Mouse (Mus musculus) stomach, embryonic 16.5 days (tissue): ENCODE data around the gene Rps27. TPM values are rescaled to one million over a fixed set of nuclear protein-coding genes. Genes with fewer than 3 reads are reported as not detected.

ENCODE experiments used
- ATAC-seq: fragments of 200-750 bp; cut with Nextera tagmentation; 2 replicates; pipeline ENCODE4 v1.8.0; 2017; ENCODE audit warnings: moderate number of reproducible peaks, moderate TSS enrichment; ENCODE audit not compliant: insufficient read depth, low FRiP score
- H3K27ac ChIP-seq: fragments of 300-500 bp; sonication (generic); 2 replicates; pipeline ENCODE4 v1.5.1; 2014; ENCODE audit warnings: low read length
- H3K27me3 ChIP-seq: fragments of 300-500 bp; sonication (generic); 2 replicates; pipeline ENCODE4 v1.6.1; 2014; ENCODE audit warnings: low read length, control low read depth, mixed read lengths; ENCODE audit not compliant: control insufficient read depth, insufficient read depth
- H3K36me3 ChIP-seq: fragments of 300-500 bp; sonication (generic); 2 replicates; pipeline ENCODE4 v1.6.1; 2014; ENCODE audit warnings: low read length; ENCODE audit not compliant: control insufficient read depth, insufficient read depth
- H3K4me1 ChIP-seq: fragments of 300-500 bp; sonication (generic); 2 replicates; pipeline ENCODE4 v1.6.1; 2014; ENCODE audit warnings: low read length, control low read depth, mixed read lengths; ENCODE audit not compliant: control insufficient read depth, insufficient read depth
- H3K4me2 ChIP-seq: fragments of 300-500 bp; sonication (generic); 2 replicates; pipeline ENCODE4 v1.6.1; 2014; ENCODE audit warnings: low read depth, low read length, mixed read lengths
- H3K4me3 ChIP-seq: fragments of 300-500 bp; sonication (generic); replicated peaks from 2 replicates; pipeline ENCODE4 v1.5.1; 2014; ENCODE audit warnings: mild to moderate bottlenecking, low read length
- H3K9ac ChIP-seq: fragments of 300-500 bp; sonication (generic); 2 replicates; pipeline ENCODE4 v1.6.1; 2014; ENCODE audit warnings: low read length
- H3K9me3 ChIP-seq: fragments of 300-500 bp; sonication (generic); replicated peaks from 2 replicates; pipeline ENCODE4 v1.6.1; 2016; ENCODE audit warnings: low read length, control low read depth; ENCODE audit not compliant: control insufficient read depth
- WGBS: fragments of 180-500 bp; shearing (Covaris S2); extraction: QIAGEN DNeasy Blood & Tissue Kit; methylation state at CpG from one replicate; pipeline ENCODE4 v1.1.7; 2014; 5-methylcytosine and 5-hydroxymethylcytosine counted together
- polyA plus RNA-seq: library from polyadenylated mRNA; unstranded; fragments of >200 nt; fragmentation: Nextera tagmentation; extraction: Ambion mirVana; gene quantifications from 2 replicates; pipeline ENCODE4 v1.2.1, GENCODE M21; 2015

The Rps27 gene
- polyA plus RNA-seq, 1 experiment from 2014 or later: 1,465 TPM

- no peaks in the 10 kb centered on the region for H3K27me3 ChIP-seq
- no peaks in the 10 kb centered on the region for H3K4me1 ChIP-seq
- no peak overlapping the region for H3K4me2 ChIP-seq
- ATAC-seq: no peak
- no peaks in the 10 kb centered on the region for H3K9me3 ChIP-seq
- 0 out of 2 replicates have a peak, but pooled peaks cover 12% of the 10 kb centered on the region for H3K36me3 ChIP-seq
- 97% methylated on average over 2 of the region's 2 CpGs for WGBS
- no peak overlapping the region for H3K9ac ChIP-seq
- H3K27ac ChIP-seq: no peak overlapping the region
- H3K4me3 ChIP-seq: no peak overlapping the region
These were observed 8.9 kb downstream of the Rps27 start for GRCm38 (mm10) chr3:90204582-90204981.

- Histone ChIP-seq H3K4me3 (no peak overlapping the region), H3K9me3 (no peaks in the 10 kb centered on the region), H3K9ac (no peak overlapping the region), H3K27ac (no peak overlapping the region), H3K27me3 (no peaks in the 10 kb centered on the region), H3K4me1 (no peaks in the 10 kb centered on the region), H3K36me3 (0 out of 2 replicates have a peak, but pooled peaks cover 8% of the 10 kb centered on the region), H3K4me2 (no peak overlapping the region)
- no peak for ATAC-seq
- 63% methylated on average over 5 of the region's 5 CpGs for WGBS
These were observed 9.8 kb downstream of the Rps27 start for GRCm38 (mm10) chr3:90203619-90204018.

GRCm38 (mm10) chr3:90202884-90203283 is 10.6 kb downstream of the Rps27 start:
- 43% methylated on average over 1 of the region's 1 CpGs for WGBS
- Histone ChIP-seq H3K27ac (no peak overlapping the region), H3K36me3 (0 out of 2 replicates have a peak, but pooled peaks cover 2% of the 10 kb centered on the region), H3K4me2 (no peak overlapping the region), H3K4me3 (no peak overlapping the region), H3K9me3 (no peaks in the 10 kb centered on the region), H3K27me3 (no peaks in the 10 kb centered on the region), H3K9ac (no peak overlapping the region), H3K4me1 (no peaks in the 10 kb centered on the region)
- no peak for ATAC-seq

GRCm38 (mm10) chr3:90197548-90197947 is 15.9 kb downstream of the Rps27 start:
- WGBS: 58% methylated on average over 1 of the region's 1 CpGs
- no peaks in the 10 kb centered on the region for H3K4me1 ChIP-seq
- H3K27ac ChIP-seq: no peak overlapping the region
- H3K4me3 ChIP-seq: no peak overlapping the region
- no peak overlapping the region for H3K9ac ChIP-seq
- ATAC-seq: no peak
- H3K27me3 ChIP-seq: no peaks in the 10 kb centered on the region
- H3K9me3 ChIP-seq: no peaks in the 10 kb centered on the region
- no peaks in the 10 kb centered on the region for H3K36me3 ChIP-seq
- no peak overlapping the region for H3K4me2 ChIP-seq

- ATAC-seq: no peak
- Histone ChIP-seq H3K27ac (no peak overlapping the region), H3K9ac (no peak overlapping the region), H3K27me3 (no peaks in the 10 kb centered on the region), H3K9me3 (no peaks in the 10 kb centered on the region), H3K36me3 (no peaks in the 10 kb centered on the region), H3K4me1 (no peaks in the 10 kb centered on the region), H3K4me2 (no peak overlapping the region), H3K4me3 (no peak overlapping the region)
- 71% methylated on average over 1 of the region's 1 CpGs for WGBS
These were observed 17.8 kb downstream of the Rps27 start for GRCm38 (mm10) chr3:90195644-90196043.

- no peak overlapping the region for H3K4me2 ChIP-seq
- no peaks in the 10 kb centered on the region for H3K36me3 ChIP-seq
- no peaks in the 10 kb centered on the region for H3K4me1 ChIP-seq
- H3K27me3 ChIP-seq: no peaks in the 10 kb centered on the region
- no peak for ATAC-seq
- no peak overlapping the region for H3K27ac ChIP-seq
- 51% methylated on average over 4 of the region's 4 CpGs for WGBS
- H3K9ac ChIP-seq: no peak overlapping the region
- no peaks in the 10 kb centered on the region for H3K9me3 ChIP-seq
- H3K4me3 ChIP-seq: no peak overlapping the region
These were observed 18.7 kb downstream of the Rps27 start for GRCm38 (mm10) chr3:90194759-90195158.

GRCm38 (mm10) chr3:90190859-90191510 is 22.5 kb downstream of the Rps27 start:
- Histone ChIP-seq H3K27ac (no peak overlapping the region), H3K9me3 (no peaks in the 10 kb centered on the region), H3K9ac (no peak overlapping the region), H3K27me3 (no peaks in the 10 kb centered on the region), H3K4me1 (no peaks in the 10 kb centered on the region), H3K4me2 (no peak overlapping the region), H3K36me3 (no peaks in the 10 kb centered on the region), H3K4me3 (no peak overlapping the region)
- WGBS: 61% methylated on average over 11 of the region's 11 CpGs
- ATAC-seq: no peak

- H3K9ac ChIP-seq: no peak overlapping the region
These were observed 29.9 kb downstream of the Rps27 start for GRCm38 (mm10) chr3:90183581-90183980.

GRCm38 (mm10) chr3:90179566-90179965 is 33.9 kb downstream of the Rps27 start:
- ATAC-seq: no peak
- Histone ChIP-seq H3K27me3 (no peaks in the 10 kb centered on the region), H3K4me3 (no peak overlapping the region), H3K9me3 (no peaks in the 10 kb centered on the region), H3K9ac (no peak overlapping the region), H3K4me2 (no peak overlapping the region), H3K27ac (no peak overlapping the region), H3K36me3 (no peaks in the 10 kb centered on the region), H3K4me1 (no peaks in the 10 kb centered on the region)
- 60% methylated on average over 3 of the region's 3 CpGs for WGBS

More at GRCm38 (mm10) chr3:90183581-90183980, 29.9 kb downstream of the Rps27 start:
- H3K36me3 ChIP-seq: no peaks in the 10 kb centered on the region
- no peak overlapping the region for H3K4me3 ChIP-seq
- no peaks in the 10 kb centered on the region for H3K4me1 ChIP-seq
- H3K27ac ChIP-seq: no peak overlapping the region
- ATAC-seq: no peak
- no peaks in the 10 kb centered on the region for H3K9me3 ChIP-seq
- H3K27me3 ChIP-seq: no peaks in the 10 kb centered on the region
- no peak overlapping the region for H3K4me2 ChIP-seq
- 61% methylated on average over 3 of the region's 3 CpGs for WGBS
